Mouse (Mus musculus) heart, adult 2 months (tissue): ENCODE results near the gene Slc25a19. TPM values are rescaled to one million over a fixed set of nuclear protein-coding genes. Genes with fewer than 3 reads are reported as not detected.
A peak's percentile ranks its signal among the peaks of the same experiment; 100 is the strongest.

Source experiments
- DNase-seq, 2 experiments: peaks; one replicate each; pipeline ENCODE4 v3.0.0; 2021
- H3K27ac ChIP-seq: fragments of 200-600 bp; 2 replicates; pipeline ENCODE4 v1.8.1; 2022
- H3K27me3 ChIP-seq: fragments of 200-500 bp; 2 replicates; pipeline ENCODE4 v1.6.1; 2012; ENCODE audit warnings: mild to moderate bottlenecking, low read length, inconsistent platforms, mixed read lengths; ENCODE audit not compliant: control insufficient read depth, insufficient read depth
- H3K36me3 ChIP-seq: fragments of 200-500 bp; 2 replicates; pipeline ENCODE4 v1.6.1; 2012; ENCODE audit warnings: low read length, inconsistent platforms; ENCODE audit not compliant: control insufficient read depth, insufficient read depth
- H3K4me1 ChIP-seq: fragments of 200-500 bp; 2 replicates; pipeline ENCODE4 v1.6.1; 2011; ENCODE audit warnings: low read length; ENCODE audit not compliant: control insufficient read depth, insufficient read depth
- H3K4me3 ChIP-seq: fragments of 200-600 bp; 2 replicates; pipeline ENCODE4 v1.8.1; 2022
- H3K79me2 ChIP-seq: fragments of 200-500 bp; replicated peaks from 2 replicates; pipeline ENCODE4 v1.6.1; 2012; ENCODE audit warnings: mild to moderate bottlenecking, inconsistent platforms, low read length, moderate library complexity, mixed read lengths; ENCODE audit not compliant: control insufficient read depth, insufficient read depth
- H3K9ac ChIP-seq: fragments of 200-500 bp; 2 replicates; pipeline ENCODE4 v1.6.1; 2012; ENCODE audit warnings: low read depth, mild to moderate bottlenecking, control low read depth, inconsistent platforms, low read length, mixed read lengths
- CTCF ChIP-seq: fragments of 200-600 bp; IDR thresholded peaks from 2 replicates; pipeline ENCODE4 v1.8.1; 2022; ENCODE audit warnings: antibody characterized with exemption, mild to moderate bottlenecking, moderate library complexity
- EP300 ChIP-seq: fragments of 200-500 bp; IDR thresholded peaks from 2 replicates; pipeline ENCODE4 v1.6.1; 2011; ENCODE audit warnings: low read depth, low read length, control low read depth; ENCODE audit not compliant: insufficient read depth
- POLR2A ChIP-seq: fragments of 200-500 bp; IDR thresholded peaks from 2 replicates; pipeline ENCODE4 v1.6.1; 2011; ENCODE audit warnings: mild to moderate bottlenecking, low read depth, low read length, control low read depth; ENCODE audit not compliant: insufficient read depth
- WGBS: fragments of 180-500 bp; shearing (Covaris S2); methylation state at CpG from one replicate; pipeline ENCODE4 v1.1.7; 2018; 5-methylcytosine and 5-hydroxymethylcytosine counted together
- intact Hi-C: fragments of 180-260 bp; cut with DNase I; formaldehyde crosslinking; loops from one replicate; pipeline ENCODE4 v1.15.1; 2025
- long read RNA-seq: library from polyadenylated mRNA; stranded (forward); transcript quantifications from one replicate; pipeline ENCODE4 v2.0.0, GENCODE M21; 2021
- polyA plus RNA-seq: library from polyadenylated mRNA; depleted of rRNA; stranded (reverse); fragments of >200 nt; gene quantifications from 2 replicates; pipeline ENCODE4 v1.2.3, GENCODE M21; 2012; rRNA removed
- total RNA-seq, 2 experiments: library from RNA; stranded (reverse); gene quantifications; 2 replicates each; pipeline ENCODE4 v1.2.3; 2021

Slc25a19 gene
- 10 to 100 TPM; 32.9 to 40.7 TPM for total RNA-seq
- polyA plus RNA-seq: 97.1 and 106 TPM in 2 replicates
- long read RNA-seq, transcript Slc25a19-201 (7 exons, 2,307 nt): major isoform, 27 of 35 reads
- long read RNA-seq, partial matches to known transcripts: 1 of 35 reads
- long read RNA-seq, other reads (novel, unspliced or antisense): 6 of 35 reads

- intact Hi-C loops: no loop called here
- H3K4me1 ChIP-seq: peaks cover 1% of the 10 kb centered on the region
- peak within 1 kb of the TSS; percentile 73 for H3K9ac ChIP-seq
- H3K4me3 ChIP-seq: peak within 1 kb of the TSS; percentile 84
- peak; percentile 99 to 100 for DNase-seq
- WGBS: under 1% methylated on average over 47 of the region's 47 CpGs
- H3K36me3 ChIP-seq: no peaks in the 10 kb centered on the region
- no peaks in the 10 kb centered on the region for H3K27me3 ChIP-seq
- H3K79me2 ChIP-seq: no peaks in the 10 kb centered on the region; the same call in 1 of the 2 replicates
- H3K27ac ChIP-seq: peak within 1 kb of the TSS; percentile 80
- peak; percentile 94 for TF ChIP-seq POLR2A
- peak; percentile 71; the same call in 1 of the 2 replicates for TF ChIP-seq EP300
- 0 out of 2 replicates have a peak, but pooled peaks have one; percentile 3 for TF ChIP-seq CTCF
Measured at GRCm38 (mm10) chr11:115627705-115628464, at the start of gene Slc25a19. Gene Slc25a19, minus strand, starts transcription at chr11:115628295.

GRCm38 (mm10) chr11:115677511-115677910 is 49.4 kb upstream of the Slc25a19 start:
- Histone ChIP-seq H3K9ac (no peak overlapping the region), H3K27me3 (no peaks in the 10 kb centered on the region), H3K27ac (no peak overlapping the region), H3K36me3 (peaks cover 6% of the 10 kb centered on the region), H3K4me1 (peaks cover 19% of the 10 kb centered on the region), H3K4me3 (no peak overlapping the region), H3K79me2 (peaks cover 9% of the 10 kb centered on the region)
- 83% methylated on average over 3 of the region's 3 CpGs for WGBS
- no peak for DNase-seq
- intact Hi-C loops: no loop called here
- no peak for TF ChIP-seq CTCF
- TF ChIP-seq POLR2A: no peak
- no peak for TF ChIP-seq EP300

- Histone ChIP-seq H3K4me1 (peaks cover 22% of the 10 kb centered on the region), H3K36me3 (peaks cover 6% of the 10 kb centered on the region), H3K79me2 (peaks cover 14% of the 10 kb centered on the region), H3K27ac (no peak overlapping the region), H3K9ac (no peak overlapping the region), H3K27me3 (no peaks in the 10 kb centered on the region), H3K4me3 (no peak overlapping the region)
- 74% methylated on average over 8 of the region's 8 CpGs for WGBS
- intact Hi-C loops: no loop called here
- TF ChIP-seq POLR2A: no peak
- TF ChIP-seq EP300: no peak
- TF ChIP-seq CTCF: no peak
- no peak for DNase-seq
Measured at GRCm38 (mm10) chr11:115676738-115677137, 48.6 kb upstream of the Slc25a19 start.

GRCm38 (mm10) chr11:115674235-115674865 is 46.3 kb upstream of the Slc25a19 start:
- H3K27ac ChIP-seq: no peak overlapping the region; the same call in 1 of the 2 replicates
- H3K9ac ChIP-seq: no peak overlapping the region
- peaks cover 10% of the 10 kb centered on the region for H3K36me3 ChIP-seq
- no peak for TF ChIP-seq POLR2A
- TF ChIP-seq CTCF: no peak
- TF ChIP-seq EP300: no peak
- WGBS: 50% methylated on average over 9 of the region's 9 CpGs
- no peak overlapping the region for H3K4me3 ChIP-seq
- peaks cover 17% of the 10 kb centered on the region for H3K79me2 ChIP-seq
- H3K27me3 ChIP-seq: no peaks in the 10 kb centered on the region
- intact Hi-C loops: no loop called here
- DNase-seq: no peak
- H3K4me1 ChIP-seq: peaks cover 30% of the 10 kb centered on the region

- Histone ChIP-seq H3K4me3 (no peak overlapping the region), H3K79me2 (peaks cover 19% of the 10 kb centered on the region), H3K36me3 (peaks cover 10% of the 10 kb centered on the region), H3K9ac (no peak overlapping the region), H3K4me1 (peaks cover 30% of the 10 kb centered on the region), H3K27ac (no peak overlapping the region), H3K27me3 (no peaks in the 10 kb centered on the region)
- 46% methylated on average over 9 of the region's 9 CpGs for WGBS
- no peak for DNase-seq
- TF ChIP-seq CTCF (no peak), POLR2A (no peak), EP300 (no peak)
- intact Hi-C loops: no loop called here
Measured at GRCm38 (mm10) chr11:115673471-115674234, 45.6 kb upstream of the Slc25a19 start.
